Mouse (Mus musculus) neural tube, embryonic 12.5 days (tissue): Measurements from ENCODE around the gene Avpr2. TPM values are rescaled to one million over a fixed set of nuclear protein-coding genes. Genes with fewer than 3 reads are reported as not detected.

Source experiments
- ATAC-seq: fragments of 200-750 bp; cut with Nextera tagmentation; 2 replicates; pipeline ENCODE4 v1.8.0; 2017; ENCODE audit warnings: low read depth, mild to moderate bottlenecking, moderate TSS enrichment, moderate library complexity; ENCODE audit not compliant: low FRiP score
- H3K27ac ChIP-seq: fragments of 300-500 bp; sonication (generic); 2 replicates; pipeline ENCODE4 v1.5.1; 2016
- H3K27me3 ChIP-seq: fragments of 300-500 bp; sonication (generic); replicated peaks from 2 replicates; pipeline ENCODE4 v1.6.1; 2016; ENCODE audit warnings: mild to moderate bottlenecking
- H3K36me3 ChIP-seq: fragments of 300-500 bp; sonication (generic); 2 replicates; pipeline ENCODE4 v1.6.1; 2016; ENCODE audit warnings: mild to moderate bottlenecking
- H3K4me1 ChIP-seq: fragments of 300-500 bp; sonication (generic); 2 replicates; pipeline ENCODE4 v1.6.1; 2016
- H3K4me2 ChIP-seq: fragments of 300-500 bp; sonication (generic); replicated peaks from 2 replicates; pipeline ENCODE4 v1.6.1; 2016; ENCODE audit warnings: mild to moderate bottlenecking
- H3K4me3 ChIP-seq: fragments of 300-500 bp; sonication (generic); 2 replicates; pipeline ENCODE4 v1.5.1; 2016
- H3K9ac ChIP-seq: fragments of 300-500 bp; sonication (generic); 2 replicates; pipeline ENCODE4 v1.6.1; 2016; ENCODE audit warnings: mild to moderate bottlenecking
- H3K9me3 ChIP-seq: fragments of 300-500 bp; sonication (generic); 2 replicates; pipeline ENCODE4 v1.6.1; 2016; ENCODE audit warnings: mild to moderate bottlenecking
- WGBS: fragments of 180-500 bp; shearing (Covaris S2); methylation state at CpG from one replicate; pipeline ENCODE4 v1.1.7; 2016; 5-methylcytosine and 5-hydroxymethylcytosine counted together
- polyA plus RNA-seq: library from polyadenylated mRNA; unstranded; fragments of >200 nt; fragmentation: Nextera tagmentation; extraction: Ambion mirVana; gene quantifications from 2 replicates; pipeline ENCODE4 v1.2.1, GENCODE M21; 2016

Gene Avpr2
- polyA plus RNA-seq, 1 experiment from 2014 or later: 0.08 TPM

DNA sequence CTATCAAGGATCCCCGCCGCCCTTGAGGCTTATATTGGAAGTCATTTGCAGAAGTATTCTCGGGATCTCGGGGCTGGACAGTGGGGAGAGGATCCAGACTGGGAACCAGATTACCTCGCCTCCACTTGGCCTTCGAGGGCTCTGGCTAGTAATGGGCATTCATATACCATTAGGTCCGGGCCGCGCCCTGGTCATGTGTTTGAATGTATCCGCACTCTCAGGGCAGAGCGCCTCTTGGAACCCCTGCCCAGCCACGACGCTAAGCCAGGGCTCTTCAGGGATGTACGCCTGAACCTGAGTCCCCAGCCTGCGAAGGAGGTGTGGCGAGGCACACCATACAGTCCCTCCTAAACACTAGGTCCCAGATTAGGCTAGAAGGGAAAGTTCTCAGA, 10.9 kb upstream of the Avpr2 start:
- ATAC-seq: peak; percentile 68
- Histone ChIP-seq H3K36me3 (no peaks in the 10 kb centered on the region), H3K4me1 (no peaks in the 10 kb centered on the region), H3K27ac (no peak overlapping the region), H3K4me3 (peak overlapping the region; percentile 38), H3K4me2 (peak overlapping the region; percentile 61), H3K9ac (peak overlapping the region; percentile 58; the same call in 1 of the 2 replicates), H3K27me3 (no peaks in the 10 kb centered on the region), H3K9me3 (no peaks in the 10 kb centered on the region)
- WGBS: 16% methylated on average over 16 of the region's 16 CpGs

DNA sequence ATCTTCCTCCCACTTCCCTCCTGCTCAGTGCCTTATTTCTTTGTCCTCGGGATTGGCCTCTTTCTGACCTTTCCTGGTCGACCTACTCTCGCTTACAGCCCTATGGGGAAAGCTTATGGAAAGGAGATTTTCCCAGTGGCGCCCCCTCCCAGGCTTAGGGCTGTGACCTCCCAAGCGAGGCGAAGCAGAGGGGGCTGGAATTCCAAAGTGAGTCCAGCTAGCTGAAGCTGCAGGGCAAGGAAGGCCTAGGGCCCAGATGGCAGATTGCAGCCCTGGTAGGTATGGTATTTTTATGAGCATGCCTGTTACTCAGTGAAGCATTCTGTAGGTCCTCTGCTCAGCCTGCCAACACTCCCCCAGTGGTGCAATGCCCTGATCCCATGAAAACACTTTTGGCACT, 10.4 kb upstream of the Avpr2 start:
- Histone ChIP-seq H3K4me1 (no peaks in the 10 kb centered on the region), H3K27ac (no peak overlapping the region), H3K4me3 (no peak overlapping the region)

DNA sequence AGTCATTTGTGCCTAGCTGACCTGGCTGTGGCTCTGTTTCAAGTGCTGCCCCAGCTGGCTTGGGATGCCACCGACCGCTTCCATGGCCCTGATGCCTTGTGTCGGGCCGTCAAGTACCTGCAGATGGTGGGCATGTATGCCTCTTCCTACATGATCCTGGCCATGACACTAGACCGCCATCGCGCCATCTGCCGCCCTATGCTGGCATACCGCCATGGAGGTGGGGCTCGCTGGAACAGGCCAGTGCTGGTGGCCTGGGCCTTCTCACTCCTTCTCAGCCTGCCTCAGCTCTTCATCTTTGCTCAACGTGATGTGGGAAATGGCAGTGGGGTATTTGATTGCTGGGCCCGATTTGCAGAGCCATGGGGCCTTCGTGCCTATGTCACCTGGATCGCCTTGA, 931 bp downstream of the Avpr2 start:
- no peaks in the 10 kb centered on the region for H3K4me1 ChIP-seq
- no peak overlapping the region for H3K4me3 ChIP-seq
- H3K27ac ChIP-seq: no peak overlapping the region
- ATAC-seq: no peak
- no peaks in the 10 kb centered on the region for H3K27me3 ChIP-seq
- no peaks in the 10 kb centered on the region for H3K9me3 ChIP-seq
- no peak overlapping the region for H3K4me2 ChIP-seq
- H3K9ac ChIP-seq: no peak overlapping the region
- 91% methylated on average over 14 of the region's 14 CpGs for WGBS
- no peaks in the 10 kb centered on the region for H3K36me3 ChIP-seq

More for the DNA sequence above, 10.4 kb upstream of the Avpr2 start:
- ATAC-seq: peak; percentile 48; the same call in 1 of the 2 replicates
- no peaks in the 10 kb centered on the region for H3K36me3 ChIP-seq
- H3K9me3 ChIP-seq: no peaks in the 10 kb centered on the region
- no peak overlapping the region for H3K9ac ChIP-seq
- 19% methylated on average over 6 of the region's 6 CpGs for WGBS
- H3K27me3 ChIP-seq: no peaks in the 10 kb centered on the region
- peak overlapping the region; percentile 61 for H3K4me2 ChIP-seq

DNA sequence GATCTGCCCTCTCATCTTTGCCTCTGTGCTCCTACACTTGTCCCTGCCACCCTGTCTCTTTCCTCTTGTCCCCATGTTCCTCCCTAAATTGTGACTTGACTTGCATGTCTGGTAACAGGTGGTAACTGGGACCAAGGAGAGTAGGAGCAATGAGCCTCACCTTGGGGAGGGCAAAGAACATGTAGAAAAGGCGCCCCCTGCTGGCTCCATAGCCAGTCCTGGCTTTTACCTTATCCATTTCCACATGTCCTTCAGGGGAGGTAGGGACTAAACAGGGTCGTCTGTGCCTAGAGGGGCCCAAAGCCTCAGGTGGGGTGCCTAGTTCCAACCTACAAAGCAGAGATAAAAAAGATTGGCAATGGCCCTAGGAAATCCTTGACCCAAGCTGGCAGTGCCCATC, 3.8 kb downstream of the Avpr2 start, which contains the start of gene L1cam:
L1cam (minus strand) TSS at position 387 of the 400 bp plus-strand sequence.
- Histone ChIP-seq H3K9ac (no peak within 1 kb of the TSS), H3K36me3 (no peaks in the 10 kb centered on the region), H3K4me1 (no peaks in the 10 kb centered on the region), H3K27me3 (no peaks in the 10 kb centered on the region), H3K4me3 (no peak within 1 kb of the TSS), H3K4me2 (no peak within 1 kb of the TSS), H3K27ac (no peak within 1 kb of the TSS), H3K9me3 (no peaks in the 10 kb centered on the region)
- no peak; the same call in 1 of the 2 replicates for ATAC-seq
- WGBS: 33% methylated on average over 2 of the region's 2 CpGs

DNA sequence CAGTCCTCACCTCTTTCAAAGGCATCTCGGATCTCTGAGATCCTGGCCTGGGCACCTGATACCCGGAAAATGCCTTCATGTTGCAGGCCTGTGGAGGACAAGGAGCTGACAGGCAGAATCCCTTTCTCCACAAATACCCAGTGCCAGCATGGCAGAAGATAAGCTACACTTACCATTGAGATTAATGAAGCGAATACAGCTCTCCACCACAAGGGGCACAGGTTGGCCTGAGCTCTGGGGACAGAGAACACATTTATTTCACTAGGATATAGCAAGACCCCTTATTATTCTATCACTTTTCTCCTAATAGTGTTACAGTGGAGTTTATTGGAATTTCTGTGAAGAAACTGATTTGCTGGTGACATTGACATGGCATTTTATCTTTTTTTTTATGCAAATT, 6.1 kb downstream of the Avpr2 start:
- no peaks in the 10 kb centered on the region for H3K9me3 ChIP-seq
- 73% methylated on average over 3 of the region's 3 CpGs for WGBS
- H3K27me3 ChIP-seq: no peaks in the 10 kb centered on the region
- H3K4me2 ChIP-seq: no peak overlapping the region
- ATAC-seq: no peak
- no peak overlapping the region for H3K27ac ChIP-seq
- H3K9ac ChIP-seq: no peak overlapping the region
- no peaks in the 10 kb centered on the region for H3K4me1 ChIP-seq
- H3K4me3 ChIP-seq: no peak overlapping the region
- no peaks in the 10 kb centered on the region for H3K36me3 ChIP-seq

DNA sequence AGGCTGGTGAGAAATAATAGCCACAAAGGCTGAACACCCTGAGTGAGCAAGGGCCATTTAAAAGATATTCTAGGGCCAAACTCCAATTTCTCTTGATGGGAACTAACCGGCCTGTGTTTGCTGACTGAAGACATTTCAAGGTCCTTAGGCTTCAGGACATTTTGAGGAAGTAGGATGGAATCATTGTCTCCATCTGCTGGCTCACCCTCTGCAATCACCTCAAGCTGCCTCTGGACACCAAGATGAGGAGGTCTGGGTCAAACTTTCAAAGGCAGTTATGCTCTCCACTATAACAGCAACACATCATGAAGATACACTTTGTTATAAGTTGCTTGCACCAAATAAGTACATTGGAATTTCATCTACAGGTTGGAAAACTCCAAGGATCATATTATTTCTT, 18.1 kb downstream of the Avpr2 start:
- H3K36me3 ChIP-seq: no peaks in the 10 kb centered on the region
- H3K9ac ChIP-seq: no peak overlapping the region
- H3K4me1 ChIP-seq: no peaks in the 10 kb centered on the region
- H3K9me3 ChIP-seq: no peaks in the 10 kb centered on the region
- ATAC-seq: no peak
- H3K4me2 ChIP-seq: no peak overlapping the region
- no peaks in the 10 kb centered on the region for H3K27me3 ChIP-seq
- WGBS: 72% methylated on average over 1 of the region's 1 CpGs
- no peak overlapping the region for H3K27ac ChIP-seq
- H3K4me3 ChIP-seq: no peak overlapping the region

DNA sequence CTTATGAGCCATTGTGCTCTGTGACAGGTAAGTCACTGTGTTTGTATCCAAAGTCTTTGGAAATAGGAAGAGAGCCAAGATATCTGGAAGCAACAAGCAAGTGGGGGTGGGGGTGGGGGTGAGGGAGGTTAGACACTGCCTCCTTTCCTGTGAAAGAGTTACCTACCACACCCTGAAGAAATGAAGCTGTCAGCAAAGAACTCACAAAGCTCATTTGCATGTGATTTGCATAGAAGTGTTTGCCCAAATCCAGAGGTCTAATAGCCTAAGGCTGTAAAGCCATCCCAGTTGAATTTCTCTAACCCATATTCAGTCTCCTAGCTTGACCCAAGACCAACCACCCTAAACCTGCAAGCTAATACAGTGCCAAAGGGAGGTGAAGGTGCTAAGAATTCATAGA, 18.5 kb downstream of the Avpr2 start:
- Histone ChIP-seq H3K4me2 (no peak overlapping the region), H3K9me3 (no peaks in the 10 kb centered on the region), H3K4me3 (no peak overlapping the region), H3K27ac (no peak overlapping the region), H3K9ac (no peak overlapping the region), H3K27me3 (no peaks in the 10 kb centered on the region), H3K36me3 (no peaks in the 10 kb centered on the region), H3K4me1 (no peaks in the 10 kb centered on the region)
- no peak for ATAC-seq

DNA sequence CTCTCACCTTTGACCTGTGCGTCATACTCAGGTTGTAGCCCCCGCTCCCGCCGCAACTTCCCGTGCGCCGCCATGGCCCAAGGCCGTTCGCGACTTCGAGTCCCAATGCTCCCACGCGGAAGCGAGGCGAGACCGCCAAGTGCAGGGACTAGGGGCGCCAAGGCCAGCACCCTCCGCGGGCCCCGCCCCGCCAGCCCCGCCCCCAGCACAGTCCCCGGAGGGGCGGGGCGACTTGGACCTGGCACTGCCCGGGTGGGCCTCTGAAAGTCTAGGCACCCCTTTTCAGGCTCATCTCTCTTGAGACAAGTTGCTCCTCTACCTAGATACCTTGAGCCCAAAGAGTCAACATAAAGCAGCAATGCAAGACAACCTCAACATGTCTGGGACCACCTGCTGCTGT, 19.3 kb downstream of the Avpr2 start:
- no peak overlapping the region for H3K4me3 ChIP-seq

DNA sequence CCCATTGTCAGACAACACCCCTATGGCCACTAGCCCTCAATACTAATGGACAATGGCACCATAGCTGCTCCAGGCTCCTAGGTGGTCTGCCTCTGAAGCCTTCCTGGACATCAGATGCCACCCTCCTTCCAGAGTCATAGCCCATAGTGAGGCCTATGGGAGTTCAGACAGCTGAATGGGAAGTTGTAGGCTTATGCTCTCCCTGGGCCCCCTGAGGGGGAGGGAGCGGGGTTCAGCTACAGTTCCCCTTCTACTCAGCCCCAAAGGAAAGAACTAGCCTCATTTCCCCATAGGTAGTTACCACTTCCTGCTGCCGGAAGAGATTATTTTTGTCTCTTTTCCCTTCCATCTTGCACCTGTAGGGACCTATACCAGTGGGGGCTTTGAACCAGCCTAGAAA, 19.7 kb downstream of the Avpr2 start:
- H3K9ac ChIP-seq: no peak overlapping the region
- no peaks in the 10 kb centered on the region for H3K4me1 ChIP-seq
- ATAC-seq: no peak
- no peaks in the 10 kb centered on the region for H3K36me3 ChIP-seq
- 86% methylated on average over 2 of the region's 2 CpGs for WGBS
- H3K27me3 ChIP-seq: no peaks in the 10 kb centered on the region
- H3K4me2 ChIP-seq: no peak overlapping the region
- H3K9me3 ChIP-seq: no peaks in the 10 kb centered on the region
- H3K4me3 ChIP-seq: no peak overlapping the region
- no peak overlapping the region for H3K27ac ChIP-seq

More for the DNA sequence above, 19.3 kb downstream of the Avpr2 start:
- H3K9me3 ChIP-seq: no peaks in the 10 kb centered on the region
- 15% methylated on average over 26 of the region's 26 CpGs for WGBS
- no peaks in the 10 kb centered on the region for H3K36me3 ChIP-seq
- peak overlapping the region; percentile 47 for H3K4me2 ChIP-seq
- no peak overlapping the region for H3K9ac ChIP-seq
- no peak overlapping the region for H3K27ac ChIP-seq
- no peak for ATAC-seq
- no peaks in the 10 kb centered on the region for H3K27me3 ChIP-seq
- H3K4me1 ChIP-seq: no peaks in the 10 kb centered on the region

DNA sequence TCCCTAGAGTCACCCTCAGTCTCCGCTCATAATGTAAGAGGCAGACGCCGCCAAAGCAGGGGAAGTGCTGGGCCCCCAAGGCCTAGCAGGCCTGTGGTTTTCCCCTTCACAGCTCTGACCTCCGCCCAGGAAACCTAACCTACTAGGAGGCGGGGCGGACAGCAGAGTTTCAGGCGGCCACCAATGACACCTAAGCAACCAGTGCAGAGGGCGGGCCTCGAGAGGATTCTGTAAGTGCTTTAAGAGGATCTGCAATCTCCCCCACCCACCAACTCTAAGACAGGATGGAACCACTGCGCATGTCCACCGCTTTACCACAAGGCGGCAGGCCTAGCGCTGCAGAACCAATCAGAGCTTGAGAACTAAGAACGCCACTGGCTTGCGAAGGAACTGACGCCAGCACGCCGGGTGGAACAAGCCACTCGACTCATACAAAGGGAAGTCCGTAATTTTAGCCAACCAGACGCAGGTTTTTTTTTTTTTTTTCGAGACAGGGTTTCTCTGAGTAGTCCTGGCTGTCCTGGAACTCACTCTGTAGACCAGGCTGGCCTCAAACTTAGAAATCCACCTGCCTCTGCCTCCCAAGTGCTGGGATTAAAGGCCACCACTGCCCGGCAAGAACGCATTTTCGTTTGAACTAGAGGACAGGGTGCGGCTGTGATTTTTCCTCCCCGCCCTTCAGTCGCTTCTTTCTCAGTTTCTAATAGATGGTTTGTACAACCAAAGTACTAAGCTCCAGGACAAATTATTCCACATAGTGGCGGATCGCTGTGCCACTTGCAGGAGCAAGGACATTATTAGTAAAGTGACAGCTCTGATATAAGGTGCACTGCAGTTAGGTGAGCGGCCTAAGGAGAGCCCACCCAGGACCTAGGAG, 23.2 kb downstream of the Avpr2 start:
- WGBS: 31% methylated on average over 31 of the region's 31 CpGs
- Histone ChIP-seq H3K4me3 (0 out of 2 replicates have a peak overlapping the region, but pooled peaks have one; percentile 7), H3K4me1 (no peaks in the 10 kb centered on the region), H3K9ac (no peak overlapping the region), H3K36me3 (peaks cover 10% of the 10 kb centered on the region), H3K9me3 (no peaks in the 10 kb centered on the region), H3K27me3 (no peaks in the 10 kb centered on the region), H3K4me2 (peak overlapping the region; percentile 49), H3K27ac (no peak overlapping the region)
- ATAC-seq: peak; percentile 94

DNA sequence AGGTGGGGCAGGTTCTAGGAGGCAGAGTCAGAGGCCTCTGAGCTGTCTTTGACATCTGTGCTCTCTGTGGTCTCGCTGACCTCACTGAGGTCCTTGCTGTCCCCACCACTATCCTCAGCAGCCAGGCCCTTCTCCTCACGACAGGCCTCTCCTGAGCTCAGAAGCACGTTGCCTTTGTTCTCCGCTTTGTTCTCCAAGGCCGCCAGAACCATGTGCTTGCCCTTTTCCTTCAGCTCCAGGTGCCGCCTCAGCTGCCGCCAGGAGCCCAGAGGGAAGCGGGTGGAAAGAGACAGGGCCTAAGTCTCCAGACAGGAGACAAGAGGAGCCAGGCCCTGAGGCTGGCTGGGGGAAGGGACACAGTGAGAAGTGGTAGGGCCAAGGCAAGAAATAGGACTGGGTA, 25.0 kb downstream of the Avpr2 start:
- no peak overlapping the region for H3K27ac ChIP-seq
- WGBS: 77% methylated on average over 8 of the region's 8 CpGs
- no peak overlapping the region for H3K4me3 ChIP-seq
- peaks cover 10% of the 10 kb centered on the region for H3K36me3 ChIP-seq
- H3K4me1 ChIP-seq: peaks cover 5% of the 10 kb centered on the region; the same call in 1 of the 2 replicates
- H3K27me3 ChIP-seq: no peaks in the 10 kb centered on the region
- no peak for ATAC-seq
- H3K4me2 ChIP-seq: no peak overlapping the region
- no peaks in the 10 kb centered on the region for H3K9me3 ChIP-seq
- H3K9ac ChIP-seq: no peak overlapping the region

DNA sequence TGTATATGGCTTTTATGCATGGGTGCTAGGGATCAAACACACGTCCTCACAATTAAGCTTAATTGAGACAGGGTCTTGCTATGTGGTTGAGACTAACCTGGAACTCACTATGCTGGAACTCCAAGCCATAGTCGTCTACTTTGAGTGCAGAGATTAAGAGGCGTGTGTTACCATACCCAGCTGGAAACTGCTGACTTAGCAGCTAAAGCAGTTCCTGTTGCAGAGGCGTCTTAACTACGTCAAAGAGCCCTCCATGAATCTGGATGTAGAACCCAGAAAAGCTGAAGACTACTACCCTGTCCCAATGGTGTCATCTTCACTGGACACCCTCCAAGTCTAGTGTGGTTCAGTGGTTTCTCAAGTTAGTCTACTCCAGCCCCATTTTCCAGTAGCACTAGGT, 26.7 kb downstream of the Avpr2 start:
- Histone ChIP-seq H3K36me3 (peaks cover 10% of the 10 kb centered on the region), H3K4me2 (no peak overlapping the region), H3K4me1 (peaks cover 5% of the 10 kb centered on the region; the same call in 1 of the 2 replicates), H3K9me3 (no peaks in the 10 kb centered on the region), H3K4me3 (no peak overlapping the region), H3K9ac (no peak overlapping the region), H3K27ac (no peak overlapping the region), H3K27me3 (no peaks in the 10 kb centered on the region)
- ATAC-seq: no peak
- WGBS: 90% methylated on average over 5 of the region's 5 CpGs
